Mouse (Mus musculus) bone marrow macrophage, adult 2 months (primary cell): ENCODE results near the gene Dus2.

Experiments
- CTCF ChIP-seq: IDR thresholded peaks from 2 replicates; pipeline ENCODE4 v1.5.1; 2012; ENCODE audit warnings: low read depth, mild to moderate bottlenecking, low read length, moderate library complexity
- POLR2A ChIP-seq: IDR thresholded peaks from 2 replicates; pipeline ENCODE4 v1.6.1; 2012; ENCODE audit warnings: mild to moderate bottlenecking, low read depth, low read length, borderline replicate concordance

- TF ChIP-seq CTCF (no peak), POLR2A (no peak)
Observed at GRCm38 (mm10) chr8:106049840-106050239, 58.7 kb downstream of the Dus2 start.
